Mouse (Mus musculus) bone marrow, adult 2 months (tissue): Measurements from ENCODE around the gene Rfesd.

ENCODE experiments used
- CTCF ChIP-seq: fragments of 200-500 bp; IDR thresholded peaks from 2 replicates; pipeline ENCODE4 v1.5.1; 2011; ENCODE audit warnings: low read length, control low read depth; ENCODE audit not compliant: control insufficient read depth, insufficient read depth
- POLR2A ChIP-seq: fragments of 200-500 bp; IDR thresholded peaks from 2 replicates; pipeline ENCODE4 v1.6.1; 2011; ENCODE audit warnings: low read depth, mild to moderate bottlenecking, control low read depth, low read length, borderline replicate concordance; ENCODE audit not compliant: control insufficient read depth

DNA sequence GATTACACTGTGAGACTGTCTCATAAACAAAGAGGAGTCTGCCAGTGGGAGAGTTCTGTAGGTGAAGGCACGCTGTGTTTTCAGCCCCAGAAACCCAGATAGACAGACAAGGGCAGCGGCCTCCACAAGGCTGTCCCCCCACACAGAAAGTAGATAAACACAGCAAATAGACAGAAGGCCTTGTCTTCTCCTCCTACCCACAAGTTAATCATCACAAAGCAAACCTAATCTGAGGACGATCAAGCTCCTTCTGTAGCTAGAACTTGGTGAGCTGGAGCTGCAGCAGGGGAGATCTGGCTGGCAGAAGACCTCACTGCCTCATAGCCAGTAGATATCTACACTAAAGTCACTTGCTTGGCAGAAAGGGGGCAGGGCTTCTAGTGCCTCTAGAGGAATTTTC lies 15.2 kb downstream of the Rfesd start:
- TF ChIP-seq POLR2A (no peak), CTCF (no peak)
